In the genomic region with DNA sequence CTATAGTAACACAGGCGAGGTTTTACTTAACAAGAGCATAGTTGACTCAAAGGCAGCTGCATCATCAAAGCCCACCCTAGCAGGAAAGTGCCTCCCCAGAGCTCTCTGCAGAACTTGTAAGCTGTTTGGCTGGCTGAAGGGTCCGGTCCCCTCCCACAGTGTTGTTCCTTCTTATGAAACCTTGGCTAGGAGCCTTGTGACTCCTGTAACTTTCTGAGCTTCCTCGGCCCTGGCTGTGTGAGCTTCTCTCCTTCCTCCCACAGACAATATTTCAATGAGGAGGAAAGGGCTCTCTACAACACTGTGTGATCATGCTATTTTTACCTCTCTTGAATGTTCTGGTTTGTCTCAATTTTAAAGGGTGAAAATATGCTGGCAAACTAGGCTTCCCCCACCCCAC, we compare ENCODE assay signal across 25 mouse cellular contexts. TPM values are rescaled to one million over a fixed set of nuclear protein-coding genes. Genes with fewer than 3 reads are reported as not detected.
DNase-seq lines count a peak whose midpoint lies in the region; ATAC-seq lines count a peak whose summit lies in the region.
"Had no signal": no experiment of that assay in that cellular context is flagged by ENCODE, and none has a peak within 500 bp of the region (broad histone marks: within the 10 kb centered on the region; RNA-seq: fewer than 3 reads in every experiment).

No protein-coding gene starts in this region.

- no peak overlapping the region for H3K27ac ChIP-seq in stomach, embryonic 16.5 days (ENCODE audit: low read length)
- H3K27ac ChIP-seq in hindbrain, embryonic 10.5 days, result no peak overlapping the region
- H3K27ac ChIP-seq: embryonic facial prominence, embryonic 12.5 days; heart, embryonic 13.5 days; liver, embryonic 13.5 days; midbrain, embryonic 15.5 days had no signal

- H3K27me3 ChIP-seq in stomach, embryonic 16.5 days (ENCODE audit: control insufficient read depth, insufficient read depth, low read length), result no peaks in the 10 kb centered on the region
- H3K27me3 ChIP-seq in hindbrain, embryonic 10.5 days (ENCODE audit: insufficient read depth, poor library complexity, severe bottlenecking), result no peaks in the 10 kb centered on the region
- H3K27me3 ChIP-seq: embryonic facial prominence, embryonic 12.5 days; heart, embryonic 13.5 days; liver, embryonic 13.5 days; midbrain, embryonic 15.5 days had no signal

- H3K4me2 ChIP-seq in stomach, embryonic 16.5 days (ENCODE audit: low read depth, low read length), result no peak overlapping the region
- H3K4me2 ChIP-seq: embryonic facial prominence, embryonic 12.5 days; heart, embryonic 13.5 days; liver, embryonic 13.5 days; midbrain, embryonic 15.5 days had no signal

- H3K9me3 ChIP-seq in stomach, embryonic 16.5 days (replicated peaks; ENCODE audit: control insufficient read depth, low read length), result no peaks in the 10 kb centered on the region
- no peaks in the 10 kb centered on the region for H3K9me3 ChIP-seq in hindbrain, embryonic 10.5 days
- H3K9me3 ChIP-seq: embryonic facial prominence, embryonic 12.5 days; heart, embryonic 13.5 days; liver, embryonic 13.5 days; midbrain, embryonic 15.5 days had no signal

- no peak overlapping the region for H3K4me3 ChIP-seq in stomach, embryonic 16.5 days (replicated peaks; ENCODE audit: low read length)
- H3K4me3 ChIP-seq in hindbrain, embryonic 10.5 days, result no peak overlapping the region
- H3K4me3 ChIP-seq: embryonic facial prominence, embryonic 12.5 days; heart, embryonic 13.5 days; liver, embryonic 13.5 days; midbrain, embryonic 15.5 days had no signal

- peak; percentile 80; the same call in 1 of the 2 replicates for ATAC-seq in stomach, embryonic 16.5 days (ENCODE audit: insufficient read depth, low FRiP score)
- ATAC-seq: forebrain, embryonic 16.5 days; hindbrain, embryonic 16.5 days; lung, postnatal 0 days; midbrain, embryonic 15.5 days had no signal

- peaks cover 2% of the 10 kb centered on the region; the same call in 1 of the 2 replicates for H3K4me1 ChIP-seq in stomach, embryonic 16.5 days (ENCODE audit: control insufficient read depth, insufficient read depth, low read length)
- no peaks in the 10 kb centered on the region for H3K4me1 ChIP-seq in hindbrain, embryonic 10.5 days (replicated peaks)
- H3K4me1 ChIP-seq: embryonic facial prominence, embryonic 12.5 days; liver, embryonic 13.5 days; midbrain, embryonic 15.5 days had no signal

- H3K36me3 ChIP-seq in stomach, embryonic 16.5 days (ENCODE audit: control insufficient read depth, insufficient read depth, low read length), result no peaks in the 10 kb centered on the region
- no peaks in the 10 kb centered on the region for H3K36me3 ChIP-seq in hindbrain, embryonic 10.5 days
- H3K36me3 ChIP-seq: embryonic facial prominence, embryonic 12.5 days; heart, embryonic 13.5 days; liver, embryonic 13.5 days; midbrain, embryonic 15.5 days had no signal

- peak; percentile 2 for DNase-seq in gastrocnemius, adult 18-20 months (ENCODE audit: low spot score)
- no peak for DNase-seq in gastrocnemius, postnatal 4 days (ENCODE audit: low spot score in 2 of 2)
- peak; percentile 4 to 14 for DNase-seq in kidney, postnatal 4 days
- DNase-seq in kidney, postnatal 36 days, result no peak
- peak; percentile 9 for DNase-seq in ovary, adult 18-20 months (ENCODE audit: low spot score)
- no peak for DNase-seq in ovary, postnatal 10 days (ENCODE audit: low spot score)
- DNase-seq in hindbrain, embryonic 10.5 days (ENCODE audit: low spot score), result no peak
- DNase-seq: adrenal gland, adult 2 months; cerebellum, adult 11-12 months; heart, postnatal 36 days; kidney, adult 9 months; liver, embryonic 13.5 days; right cerebral cortex, postnatal 14 days; thymus, adult 2 months had no signal

- no peak overlapping the region for H3K9ac ChIP-seq in stomach, embryonic 16.5 days (ENCODE audit: low read length)
- H3K9ac ChIP-seq: embryonic facial prominence, embryonic 12.5 days; heart, embryonic 13.5 days; liver, embryonic 13.5 days; midbrain, embryonic 15.5 days had no signal

- WGBS in stomach, embryonic 16.5 days, result 55% methylated on average over 3 of the region's 3 CpGs
- 72% methylated on average over 3 of the region's 3 CpGs for WGBS in hindbrain, embryonic 10.5 days

RNA-seq across cellular contexts. Expression of gene Tprg, which starts 28.5 kb away (rescaled TPM):
- total RNA-seq in gastrocnemius, adult 18-20 months (2021), result not detected
- not detected for total RNA-seq in gastrocnemius, postnatal 4 days (2021)
- polyA plus RNA-seq in stomach, embryonic 16.5 days (2015; fragmentation: Nextera tagmentation; extraction: Ambion mirVana), result 17.0 and 22.7 TPM in 2 replicates
- polyA plus RNA-seq in hindbrain, embryonic 10.5 days (2016; fragmentation: Nextera tagmentation; extraction: Ambion mirVana), result not detected in 2 replicates
- total RNA-seq: adrenal gland, adult 2 months; heart, postnatal 36 days; megakaryocyte, adult 5-6 weeks; MEL; neutrophil, adult 5-6 weeks had no signal
- polyA plus RNA-seq: adrenal gland, adult 2 months; brain, embryonic 14.5 days; embryonic facial prominence, embryonic 12.5 days; heart, embryonic 13.5 days; liver, embryonic 13.5 days had no signal

Comparison
In these comparisons a context has a peak if more than half of its experiments do, and no peak if none do; other contexts are left out.
1. DNase-seq: peak in gastrocnemius, adult 18-20 months (single experiment), kidney, postnatal 4 days (2 of 2) and ovary, adult 18-20 months (single experiment); none in gastrocnemius, postnatal 4 days (0 of 2), kidney, postnatal 36 days (0 of 2), ovary, postnatal 10 days (single experiment) and hindbrain, embryonic 10.5 days (single experiment).